Mouse (Mus musculus) heart, adult 2 months (tissue): ENCODE results near the gene H2-T23. TPM values are rescaled to one million over a fixed set of nuclear protein-coding genes. Genes with fewer than 3 reads are reported as not detected.

Experiments used
- DNase-seq, 2 experiments: peaks; one replicate each; pipeline ENCODE4 v3.0.0; 2021
- H3K27ac ChIP-seq: fragments of 200-600 bp; 2 replicates; pipeline ENCODE4 v1.8.1; 2022
- H3K27me3 ChIP-seq: fragments of 200-500 bp; 2 replicates; pipeline ENCODE4 v1.6.1; 2012; ENCODE audit warnings: mild to moderate bottlenecking, low read length, inconsistent platforms, mixed read lengths; ENCODE audit not compliant: control insufficient read depth, insufficient read depth
- H3K36me3 ChIP-seq: fragments of 200-500 bp; 2 replicates; pipeline ENCODE4 v1.6.1; 2012; ENCODE audit warnings: low read length, inconsistent platforms; ENCODE audit not compliant: control insufficient read depth, insufficient read depth
- H3K4me1 ChIP-seq: fragments of 200-500 bp; 2 replicates; pipeline ENCODE4 v1.6.1; 2011; ENCODE audit warnings: low read length; ENCODE audit not compliant: control insufficient read depth, insufficient read depth
- H3K4me3 ChIP-seq: fragments of 200-600 bp; 2 replicates; pipeline ENCODE4 v1.8.1; 2022
- H3K79me2 ChIP-seq: fragments of 200-500 bp; replicated peaks from 2 replicates; pipeline ENCODE4 v1.6.1; 2012; ENCODE audit warnings: mild to moderate bottlenecking, inconsistent platforms, low read length, moderate library complexity, mixed read lengths; ENCODE audit not compliant: control insufficient read depth, insufficient read depth
- H3K9ac ChIP-seq: fragments of 200-500 bp; 2 replicates; pipeline ENCODE4 v1.6.1; 2012; ENCODE audit warnings: low read depth, mild to moderate bottlenecking, control low read depth, inconsistent platforms, low read length, mixed read lengths
- CTCF ChIP-seq: fragments of 200-600 bp; IDR thresholded peaks from 2 replicates; pipeline ENCODE4 v1.8.1; 2022; ENCODE audit warnings: antibody characterized with exemption, mild to moderate bottlenecking, moderate library complexity
- EP300 ChIP-seq: fragments of 200-500 bp; IDR thresholded peaks from 2 replicates; pipeline ENCODE4 v1.6.1; 2011; ENCODE audit warnings: low read depth, low read length, control low read depth; ENCODE audit not compliant: insufficient read depth
- POLR2A ChIP-seq: fragments of 200-500 bp; IDR thresholded peaks from 2 replicates; pipeline ENCODE4 v1.6.1; 2011; ENCODE audit warnings: mild to moderate bottlenecking, low read depth, low read length, control low read depth; ENCODE audit not compliant: insufficient read depth
- WGBS: fragments of 180-500 bp; shearing (Covaris S2); methylation state at CpG from one replicate; pipeline ENCODE4 v1.1.7; 2018; 5-methylcytosine and 5-hydroxymethylcytosine counted together
- intact Hi-C: fragments of 180-260 bp; cut with DNase I; formaldehyde crosslinking; loops from one replicate; pipeline ENCODE4 v1.15.1; 2025
- polyA plus RNA-seq: library from polyadenylated mRNA; depleted of rRNA; stranded (reverse); fragments of >200 nt; gene quantifications from 2 replicates; pipeline ENCODE4 v1.2.3, GENCODE M21; 2012
- total RNA-seq, 2 experiments: library from RNA; stranded (reverse); gene quantifications; 2 replicates each; pipeline ENCODE4 v1.2.3; 2021

Gene H2-T23
- total and polyA plus RNA-seq, 3 experiments = 27.3 to 43.4 (median 34.1) TPM

GRCm38 (mm10) chr17:35997713-35998510 is 34.7 kb downstream of the H2-T23 start:
- TF ChIP-seq POLR2A (no peak), CTCF (no peak), EP300 (no peak)
- Histone ChIP-seq H3K27me3 (no peaks in the 10 kb centered on the region), H3K36me3 (no peaks in the 10 kb centered on the region), H3K79me2 (peaks cover 2% of the 10 kb centered on the region), H3K27ac (no peak overlapping the region), H3K4me1 (peaks cover 6% of the 10 kb centered on the region), H3K4me3 (no peak overlapping the region), H3K9ac (peak overlapping the region; percentile 22; the same call in 1 of the 2 replicates)
- intact Hi-C loops = loop anchor here (1.0 to 2.0 kb wide), 3 partner anchors 34 to 195 kb away; partner anchors contain the start of gene H2-T23
- WGBS = 63% methylated on average over 12 of the region's 12 CpGs
- peak; percentile 33 to 48 for DNase-seq

- under 1% methylated on average over 11 of the region's 11 CpGs for WGBS
- Histone ChIP-seq H3K27me3 (no peaks in the 10 kb centered on the region), H3K27ac (peak overlapping the region; percentile 15), H3K79me2 (no peaks in the 10 kb centered on the region), H3K4me1 (peaks cover 6% of the 10 kb centered on the region), H3K4me3 (peak overlapping the region; percentile 16; the same call in 1 of the 2 replicates), H3K9ac (no peak overlapping the region), H3K36me3 (no peaks in the 10 kb centered on the region)
- DNase-seq = peak; percentile 93 to 94
- TF ChIP-seq EP300 = peak; percentile 100
- TF ChIP-seq POLR2A = no peak
- TF ChIP-seq CTCF = peak; percentile 89
- intact Hi-C loops = loop anchor here (1.0 to 2.0 kb wide), 3 partner anchors 35 to 196 kb away; partner anchors contain the start of gene H2-T23
These were observed 35.7 kb downstream of the H2-T23 start for GRCm38 (mm10) chr17:35996949-35997348.

GRCm38 (mm10) chr17:35994879-35995240 is 37.8 kb downstream of the H2-T23 start:
- peak overlapping the region; percentile 53 for H3K9ac ChIP-seq
- no peaks in the 10 kb centered on the region for H3K36me3 ChIP-seq
- WGBS = 3% methylated on average over 14 of the region's 14 CpGs
- H3K4me3 ChIP-seq = peak overlapping the region; percentile 64
- peaks cover 6% of the 10 kb centered on the region for H3K4me1 ChIP-seq
- intact Hi-C loops = loop anchor here (5.0 kb wide), 1 partner anchor 168 kb away; no protein-coding TSS in a partner anchor
- no peak for TF ChIP-seq CTCF
- peak overlapping the region; percentile 72 for H3K27ac ChIP-seq
- H3K79me2 ChIP-seq = no peaks in the 10 kb centered on the region
- no peaks in the 10 kb centered on the region for H3K27me3 ChIP-seq
- no peak for DNase-seq

GRCm38 (mm10) chr17:35994175-35994878 is 38.3 kb downstream of the H2-T23 start:
- Histone ChIP-seq H3K27ac (peak overlapping the region; percentile 72), H3K4me1 (peaks cover 6% of the 10 kb centered on the region), H3K4me3 (peak overlapping the region; percentile 64), H3K36me3 (no peaks in the 10 kb centered on the region), H3K9ac (peak overlapping the region; percentile 61; the same call in 1 of the 2 replicates), H3K27me3 (no peaks in the 10 kb centered on the region), H3K79me2 (no peaks in the 10 kb centered on the region)
- intact Hi-C loops = loop anchor here (5.0 kb wide), 1 partner anchor 167 kb away; no protein-coding TSS in a partner anchor
- DNase-seq = peak; percentile 84 to 88
- WGBS = 2% methylated on average over 31 of the region's 31 CpGs
- TF ChIP-seq EP300 (peak; percentile 80), CTCF (no peak), POLR2A (peak; percentile 96)

GRCm38 (mm10) chr17:35993675-35994074 is 39.0 kb downstream of the H2-T23 start:
- TF ChIP-seq POLR2A = no peak
- peak; percentile 92 for TF ChIP-seq EP300
- peak; percentile 81 to 85 for DNase-seq
- intact Hi-C loops = loop anchor here (1.0 to 5.0 kb wide), 2 partner anchors 56 to 166 kb away; no protein-coding TSS in a partner anchor
- H3K79me2 ChIP-seq = no peaks in the 10 kb centered on the region
- no peaks in the 10 kb centered on the region for H3K27me3 ChIP-seq
- WGBS = 2% methylated on average over 17 of the region's 17 CpGs
- H3K9ac ChIP-seq = no peak overlapping the region
- H3K27ac ChIP-seq = peak overlapping the region; percentile 72
- peaks cover 4% of the 10 kb centered on the region for H3K4me1 ChIP-seq
- H3K36me3 ChIP-seq = no peaks in the 10 kb centered on the region
- peak overlapping the region; percentile 64 for H3K4me3 ChIP-seq
